Mouse (Mus musculus) CH12.LX (cell line): ENCODE results near the gene Nup155.

ENCODE experiments used
- CHD1 ChIP-seq: IDR thresholded peaks from 2 replicates; pipeline ENCODE4 v1.6.1; 2012; ENCODE audit warnings: low read depth, low read length, improper control_type of control experiment, inconsistent platforms
- KAT2A ChIP-seq: IDR thresholded peaks from 2 replicates; pipeline ENCODE4 v1.6.1; 2012; ENCODE audit warnings: low read length, improper control_type of control experiment, inconsistent platforms; ENCODE audit not compliant: insufficient replicate concordance
- MAX ChIP-seq: IDR thresholded peaks from 2 replicates; pipeline ENCODE4 v1.6.1; 2011; ENCODE audit warnings: low read length, improper control_type of control experiment
- POLR2AphosphoS2 ChIP-seq: IDR thresholded peaks from 2 replicates; pipeline ENCODE4 v1.6.1; 2011; ENCODE audit warnings: low read depth, low read length, improper control_type of control experiment

DNA sequence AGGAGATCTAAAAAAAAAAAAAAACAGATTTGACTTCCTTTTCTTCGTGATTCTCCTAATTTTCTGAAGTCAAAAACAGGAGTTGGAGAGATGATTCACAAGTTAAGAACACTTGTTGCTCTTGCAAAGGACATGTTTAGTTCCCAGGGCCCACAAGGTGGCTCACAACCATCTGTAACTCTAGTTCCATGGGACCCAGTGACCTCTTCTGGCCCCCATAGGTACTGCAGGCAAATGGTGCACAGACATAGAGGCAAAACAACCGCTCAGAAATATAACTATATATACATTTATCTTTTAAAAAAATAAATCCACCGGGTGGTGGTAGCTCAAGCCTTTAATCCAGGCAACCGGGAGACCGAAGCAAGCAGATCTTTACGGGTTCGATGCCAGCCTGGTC lies 11.2 kb upstream of the Nup155 start:
- no peak for TF ChIP-seq MAX
- no peak for TF ChIP-seq CHD1
- no peak for TF ChIP-seq POLR2AphosphoS2
- no peak for TF ChIP-seq KAT2A
